Mouse (Mus musculus) left cerebral cortex, adult 18-20 months (tissue): ENCODE results near the gene Prps1l1. TPM values are rescaled to one million over a fixed set of nuclear protein-coding genes. Genes with fewer than 3 reads are reported as not detected.

ENCODE experiments used
- DNase-seq, 2 experiments: peaks; one replicate each; pipeline ENCODE4 v3.0.0; 2021 to 2022; ENCODE audit warnings: low spot score in 2 of 2, mixed read lengths in 1 of 2
- long read RNA-seq, 2 experiments: library from polyadenylated mRNA; stranded (forward); transcript quantifications; one replicate each; pipeline ENCODE4 v2.0.0; 2021
- total RNA-seq, 2 experiments: library from RNA; stranded (reverse); gene quantifications; 2 replicates each; pipeline ENCODE4 v1.2.3; 2021

The Prps1l1 gene
- not detected for total RNA-seq
- long read RNA-seq, experiment 1: 0 reads
- long read RNA-seq, experiment 2: 0 reads

- no peak for DNase-seq
These were observed at the start of gene Prps1l1 for GRCm38 (mm10) chr12:34984461-34984860. Gene Prps1l1 (plus strand): TSS chr12:34984761.

GRCm38 (mm10) chr12:34937918-34938317, 46.6 kb upstream of the Prps1l1 start:
- DNase-seq: no peak

- DNase-seq: no peak
These were observed 35.4 kb upstream of the Prps1l1 start for GRCm38 (mm10) chr12:34949066-34949706.

- DNase-seq: no peak
These were observed 8.6 kb upstream of the Prps1l1 start for GRCm38 (mm10) chr12:34975991-34976390.

DNA sequence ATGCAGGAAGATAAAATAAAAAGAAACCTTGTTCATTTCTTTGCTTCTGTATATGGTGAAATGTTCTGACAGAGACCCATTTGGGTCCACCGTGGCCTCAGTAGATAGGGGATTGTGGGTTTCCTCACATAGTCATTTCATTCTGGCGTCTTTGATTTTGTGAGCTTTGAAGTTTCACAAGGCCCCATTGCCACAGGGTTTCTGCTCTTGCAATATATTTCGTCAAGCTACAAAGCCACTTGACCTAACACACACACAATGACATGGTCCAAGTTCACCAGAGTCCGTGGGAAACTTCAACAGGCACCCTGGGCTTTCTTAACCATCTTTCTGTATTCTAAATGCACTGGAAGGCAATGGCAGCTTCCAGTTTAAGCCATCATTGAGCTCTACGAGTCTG, 1.3 kb downstream of the Prps1l1 start:
- no peak for DNase-seq

DNA sequence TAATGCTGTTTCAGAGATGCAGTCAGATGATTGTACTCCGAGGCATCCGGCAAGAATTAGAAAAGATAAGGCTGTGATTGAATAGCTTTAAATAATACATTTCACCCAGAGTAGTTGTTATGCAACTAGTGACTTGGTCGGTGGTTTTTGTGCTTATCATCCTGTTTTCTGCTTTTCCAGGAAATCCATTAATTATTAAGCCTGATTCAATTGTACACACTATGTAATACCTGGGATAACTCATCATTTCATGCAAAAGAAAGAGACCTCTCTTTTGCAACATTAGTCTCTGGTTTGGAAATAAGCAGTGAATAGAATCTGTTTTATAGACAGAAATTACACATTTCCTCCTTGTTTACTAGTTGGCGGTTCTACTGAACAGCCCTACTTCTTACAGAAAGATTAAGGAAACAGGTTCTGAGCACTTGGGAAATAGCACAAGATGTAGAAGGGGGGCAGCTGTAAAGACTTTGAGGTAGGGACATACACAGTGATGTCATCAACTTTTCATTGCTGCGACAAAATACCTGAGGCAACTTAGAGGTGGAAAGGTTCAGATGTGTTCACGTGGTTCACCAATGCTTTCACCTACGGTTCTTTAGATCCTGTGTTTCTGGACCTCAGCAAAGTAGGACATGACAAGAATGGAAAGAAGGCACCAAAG, 5.1 kb downstream of the Prps1l1 start:
- no peak for DNase-seq

GRCm38 (mm10) chr12:34990387-34990786, 5.8 kb downstream of the Prps1l1 start:
- DNase-seq: no peak

- DNase-seq: no peak
These were observed 7.3 kb downstream of the Prps1l1 start for GRCm38 (mm10) chr12:34991900-34992299.

DNA sequence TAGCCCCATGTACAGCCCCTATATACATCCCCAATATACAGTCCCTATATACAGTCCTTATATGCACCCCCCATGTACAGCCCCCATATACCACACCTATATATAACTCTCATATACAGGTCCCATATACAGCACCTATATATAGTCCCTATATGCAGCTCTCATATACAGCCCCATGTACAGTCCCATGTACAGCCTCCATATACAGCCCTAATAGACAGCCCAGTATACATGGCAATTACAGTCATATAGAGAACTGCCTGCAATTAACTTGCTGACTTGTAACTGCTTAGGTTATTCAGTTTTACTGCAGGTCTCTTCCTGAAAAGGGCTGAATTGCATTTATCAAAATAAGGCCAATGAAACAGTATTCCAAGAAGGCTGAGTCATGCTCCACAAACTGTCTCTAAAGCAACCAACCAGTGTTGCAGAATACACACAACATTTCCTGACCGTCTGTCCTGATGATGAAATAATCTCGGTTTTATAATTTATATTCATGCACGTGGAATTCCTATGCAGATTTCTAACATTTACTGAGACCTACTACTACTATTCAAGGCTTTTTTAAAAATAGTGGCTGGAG, 13.1 kb downstream of the Prps1l1 start:
- DNase-seq: no peak

- no peak for DNase-seq
These were observed 14.4 kb downstream of the Prps1l1 start for GRCm38 (mm10) chr12:34998778-34999467.

GRCm38 (mm10) chr12:35000323-35000722, 15.8 kb downstream of the Prps1l1 start:
- DNase-seq: no peak

DNA sequence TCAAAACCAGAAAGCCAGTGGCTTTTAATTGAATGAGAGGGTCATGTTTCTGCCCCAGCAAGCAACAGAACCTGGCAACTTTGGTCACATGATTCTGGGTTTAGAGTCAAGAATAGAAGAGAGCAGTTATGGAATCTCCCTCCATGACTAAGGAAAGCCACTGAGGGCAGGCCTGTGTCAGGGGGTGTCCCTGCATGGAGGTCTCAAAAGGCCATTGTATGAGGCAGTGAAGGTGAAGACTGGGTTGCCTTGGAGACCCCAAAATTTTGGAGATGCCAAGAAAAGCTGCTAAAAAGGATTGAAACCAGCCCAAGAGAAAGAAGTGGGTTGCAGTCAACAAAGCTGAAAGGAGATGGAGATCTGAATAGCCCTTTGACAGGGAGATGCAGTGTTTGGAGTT, 21.2 kb downstream of the Prps1l1 start:
- no peak for DNase-seq

- DNase-seq: no peak
These were observed 23.3 kb downstream of the Prps1l1 start for GRCm38 (mm10) chr12:35007851-35008250.

GRCm38 (mm10) chr12:35008340-35009137, 24.0 kb downstream of the Prps1l1 start:
- peak; percentile 7 to 19 for DNase-seq

DNA sequence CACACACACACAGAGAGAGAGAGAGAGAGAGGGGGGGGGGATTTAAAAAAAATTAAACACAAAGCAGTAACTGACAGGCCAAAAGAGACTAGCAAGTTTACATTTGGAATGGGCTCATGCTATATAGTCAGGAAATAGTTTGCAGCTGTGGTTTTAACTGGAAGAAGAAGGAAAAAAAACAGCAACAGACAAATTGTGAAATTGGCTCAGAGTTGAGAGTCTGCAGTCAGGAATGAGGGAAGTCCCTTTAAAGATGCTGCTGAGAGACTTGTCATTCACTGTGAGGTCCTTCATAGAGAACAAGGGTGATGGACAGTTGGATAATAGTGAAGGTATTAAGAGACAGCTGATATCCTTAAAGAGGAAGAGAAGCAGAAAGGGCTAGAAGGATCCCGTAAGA, 26.9 kb downstream of the Prps1l1 start:
- DNase-seq: no peak

GRCm38 (mm10) chr12:35013950-35014349, 29.4 kb downstream of the Prps1l1 start:
- no peak for DNase-seq

DNA sequence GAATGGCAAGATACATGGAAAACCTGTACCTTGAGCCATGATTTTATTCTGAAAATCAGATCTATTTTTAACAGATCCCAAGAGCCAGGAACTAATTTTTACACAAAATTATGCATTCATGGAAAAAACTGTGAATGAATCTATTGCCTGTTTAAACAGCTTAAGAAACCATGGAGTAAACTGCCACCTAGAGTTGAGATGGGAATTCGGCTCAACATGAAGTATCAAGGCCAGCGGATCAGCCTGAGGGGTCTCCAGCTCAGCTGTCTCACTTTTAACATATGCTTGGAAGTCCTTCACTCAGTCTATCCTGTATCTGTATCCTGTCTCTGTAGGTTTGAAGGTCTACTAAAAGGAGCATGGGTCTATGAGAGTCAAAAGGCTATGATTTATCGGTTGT, 31.5 kb downstream of the Prps1l1 start:
- DNase-seq: peak in 1 of 2 experiments; percentile 14

DNA sequence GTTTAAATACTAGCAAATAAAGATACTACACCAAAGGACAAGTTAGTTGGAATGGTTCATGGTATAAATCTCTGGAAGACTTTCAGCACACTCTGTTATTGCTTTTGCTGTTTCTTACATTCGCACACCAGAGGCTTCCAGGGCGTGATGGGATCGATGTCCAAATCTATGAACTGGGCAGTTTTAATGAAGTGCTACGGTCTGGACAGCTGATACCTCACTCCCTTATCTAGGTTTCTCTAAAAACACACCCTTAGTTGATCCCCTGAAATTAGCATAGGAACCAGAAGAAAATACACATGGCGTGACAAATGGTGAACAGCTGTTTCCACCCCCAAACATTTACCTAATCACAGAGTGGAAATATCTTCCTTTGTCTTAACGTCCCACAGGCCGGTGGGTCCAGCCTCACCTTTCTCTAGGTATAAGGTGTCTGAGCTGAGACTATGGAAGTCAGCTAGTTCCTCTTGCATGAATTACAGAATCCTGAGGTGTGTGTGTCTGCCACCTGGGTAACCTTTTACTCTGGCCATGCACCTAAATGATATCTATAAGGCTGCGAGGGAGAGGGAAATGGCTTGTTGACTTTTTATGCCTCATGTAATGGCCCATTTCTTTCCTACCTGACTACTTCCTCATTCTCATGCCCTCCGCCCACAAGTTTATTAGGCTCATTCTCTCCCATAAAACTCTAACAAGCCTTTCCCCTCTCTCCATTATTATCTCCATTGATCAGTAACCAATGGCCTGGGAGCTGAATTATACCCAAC, 32.1 kb downstream of the Prps1l1 start:
- no peak for DNase-seq

DNA sequence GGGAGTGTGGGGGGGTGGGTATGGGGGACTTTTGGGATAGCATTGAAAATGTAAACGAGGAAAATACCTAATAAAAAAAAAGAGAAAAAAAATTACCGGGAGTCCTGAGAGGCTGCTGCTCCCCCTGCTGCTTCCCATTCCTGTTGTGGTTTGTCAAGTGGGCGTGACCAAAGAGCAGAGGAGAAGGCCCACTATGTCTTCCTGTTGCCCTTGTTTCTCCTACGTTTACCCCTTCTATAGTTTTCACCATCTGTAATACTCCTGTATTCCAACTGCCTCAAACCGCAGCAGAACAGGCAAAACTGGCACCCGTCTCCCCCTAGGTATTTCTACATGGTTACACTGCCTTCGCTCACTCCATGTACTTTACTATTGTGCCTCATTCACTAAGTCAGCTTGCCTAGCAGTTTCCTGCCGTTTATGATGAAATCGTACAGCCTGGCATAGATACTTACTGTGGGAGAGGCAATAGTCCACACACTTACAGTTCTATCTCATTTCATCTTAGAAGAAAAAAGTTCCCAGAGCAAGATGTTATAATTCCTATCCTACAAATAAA, 34.2 kb downstream of the Prps1l1 start:
- no peak for DNase-seq

- no peak for DNase-seq
These were observed 36.7 kb downstream of the Prps1l1 start for GRCm38 (mm10) chr12:35021285-35021684.
